Mouse (Mus musculus) spleen, postnatal 36 days (tissue): ENCODE results near the gene Itga11.

ENCODE experiments used
- DNase-seq, 2 experiments: peaks; one replicate each; pipeline ENCODE4 v3.0.0; 2022; ENCODE audit warnings: low spot score in 2 of 2, mixed read lengths in 1 of 2

The Itga11 gene

DNA sequence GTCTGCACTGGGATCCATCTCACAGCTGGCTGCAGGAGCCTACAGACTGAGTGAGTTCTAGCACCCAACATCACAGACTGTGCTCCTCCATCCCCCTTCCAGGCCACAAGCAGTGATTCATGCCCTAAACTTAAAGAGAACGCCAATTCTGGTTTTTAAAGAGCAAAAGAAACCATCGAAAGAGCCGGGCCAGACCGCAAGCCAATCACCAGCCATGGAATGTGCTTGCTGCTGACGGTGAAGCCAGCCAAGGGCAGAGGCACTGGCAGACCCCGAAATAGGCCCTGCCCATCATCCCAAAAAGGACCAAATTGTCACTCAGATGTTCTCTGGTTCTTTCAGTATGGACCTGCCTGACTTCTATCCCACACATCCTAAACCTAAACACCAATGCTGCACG, 6.7 kb downstream of the Itga11 start:
- DNase-seq: no peak

DNA sequence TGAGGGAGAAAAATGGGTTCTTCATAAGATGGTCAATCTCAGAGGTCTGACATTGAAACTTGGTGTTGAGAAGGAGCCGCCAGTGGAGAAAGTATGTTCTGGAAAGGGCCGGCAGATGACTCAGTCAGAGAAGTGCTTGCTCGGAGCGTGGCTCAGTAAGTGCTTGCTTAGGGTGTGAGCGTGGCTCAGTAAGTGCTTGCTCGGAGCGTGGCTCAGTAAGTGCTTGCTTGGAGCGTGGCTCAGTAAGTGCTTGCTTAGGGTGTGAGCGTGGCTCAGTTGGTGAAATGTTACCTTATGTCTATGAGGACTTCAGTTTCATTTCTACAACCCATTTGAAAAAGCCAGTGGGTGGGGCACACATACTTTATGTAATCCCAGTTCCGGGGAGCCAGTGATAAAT, 12.1 kb downstream of the Itga11 start:
- no peak for DNase-seq

DNA sequence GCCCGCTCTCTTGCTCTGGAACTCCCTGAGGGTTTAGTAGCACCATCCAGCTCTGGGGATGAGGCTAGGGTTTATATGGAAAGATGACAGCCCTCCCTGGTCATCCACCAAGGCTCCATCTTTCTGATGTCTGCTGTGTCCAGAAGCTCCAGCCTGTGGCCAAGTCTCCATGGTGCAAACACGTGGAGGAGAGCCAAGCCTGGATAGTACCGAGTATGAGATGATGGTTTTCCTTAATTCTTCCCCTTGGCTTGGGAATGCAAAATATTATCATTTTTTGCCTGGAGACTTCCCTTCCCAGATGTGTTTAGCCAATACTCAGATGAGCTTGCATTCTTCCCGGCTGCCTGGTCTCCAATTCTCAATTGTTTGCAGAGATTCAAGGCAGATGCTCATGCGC, 16.4 kb downstream of the Itga11 start:
- no peak for DNase-seq

DNA sequence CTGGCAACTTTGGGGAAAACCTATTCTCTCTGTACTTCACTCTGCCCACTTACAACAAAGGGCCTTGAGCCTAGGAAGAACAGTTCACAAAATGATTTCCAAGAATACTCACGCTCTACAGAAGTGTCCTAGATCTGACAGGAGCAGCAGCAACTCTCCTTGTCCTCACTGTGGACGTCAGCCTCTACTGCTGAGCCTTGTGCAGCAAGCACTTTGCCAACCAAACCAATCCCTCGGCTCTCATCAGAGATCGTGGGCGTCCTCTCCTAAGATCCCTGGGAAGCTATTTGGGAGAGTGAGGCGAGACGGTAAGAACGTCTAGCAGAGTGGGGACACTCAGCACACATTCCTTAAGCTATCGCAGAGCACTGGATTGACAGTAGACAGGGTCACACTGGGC, 17.6 kb downstream of the Itga11 start:
- no peak for DNase-seq

DNA sequence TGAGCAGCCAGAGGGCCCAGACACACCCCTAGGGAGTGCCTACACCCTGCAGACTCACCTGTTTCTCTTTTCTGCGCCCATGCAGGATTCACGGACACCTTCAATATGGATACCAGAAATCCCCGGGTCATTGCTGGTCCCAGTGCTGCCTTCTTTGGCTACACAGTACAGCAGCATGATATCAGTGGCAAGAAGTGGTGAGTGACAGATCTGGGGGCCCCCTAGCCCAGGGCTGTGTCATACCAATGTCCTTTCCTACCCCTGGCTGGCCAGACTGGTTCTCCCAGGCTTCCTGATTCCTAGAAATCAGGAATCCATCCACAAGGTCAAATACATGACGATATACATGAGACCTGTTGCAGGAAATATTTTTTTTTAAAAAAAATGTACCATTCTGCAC, 19.2 kb downstream of the Itga11 start:
- no peak for DNase-seq

DNA sequence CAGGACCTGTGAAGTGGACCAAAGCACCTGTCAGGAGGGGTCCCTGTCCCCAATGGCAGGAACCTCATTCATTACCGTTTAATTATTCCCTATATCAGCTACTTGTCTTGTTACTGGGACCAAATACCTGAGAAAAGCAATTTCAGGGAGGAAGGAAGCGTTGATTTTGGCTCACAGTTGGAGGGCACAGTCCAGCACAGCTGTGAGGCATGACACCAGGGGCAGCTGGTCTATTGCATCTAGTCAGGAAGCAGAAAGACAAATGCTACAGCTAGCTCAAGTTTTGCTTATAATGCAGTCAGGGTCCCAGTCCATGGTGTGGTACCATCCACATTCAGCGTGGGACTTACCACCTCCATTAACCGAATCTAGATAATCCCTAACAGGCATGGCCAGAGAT, 29.6 kb downstream of the Itga11 start:
- DNase-seq: no peak

DNA sequence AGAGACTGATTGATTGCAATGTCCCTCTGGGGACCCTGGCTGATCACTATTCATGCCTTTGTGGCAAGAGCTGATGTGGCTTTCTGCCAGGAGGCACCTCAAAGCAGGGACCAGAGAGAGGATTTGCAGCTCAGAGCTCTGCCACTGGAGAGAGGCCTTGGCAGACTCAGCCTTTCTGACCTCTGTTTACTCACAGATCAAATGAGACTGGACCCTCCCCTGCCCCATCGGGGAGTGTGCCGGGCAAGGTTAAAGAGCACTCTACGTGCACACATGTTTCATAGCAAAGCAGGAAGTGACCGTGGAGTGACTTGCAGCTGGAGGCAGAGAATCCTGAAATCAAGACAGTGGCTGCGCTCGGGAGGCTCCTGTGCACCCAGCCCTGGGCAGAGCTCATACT, 30.2 kb downstream of the Itga11 start:
- no peak for DNase-seq

DNA sequence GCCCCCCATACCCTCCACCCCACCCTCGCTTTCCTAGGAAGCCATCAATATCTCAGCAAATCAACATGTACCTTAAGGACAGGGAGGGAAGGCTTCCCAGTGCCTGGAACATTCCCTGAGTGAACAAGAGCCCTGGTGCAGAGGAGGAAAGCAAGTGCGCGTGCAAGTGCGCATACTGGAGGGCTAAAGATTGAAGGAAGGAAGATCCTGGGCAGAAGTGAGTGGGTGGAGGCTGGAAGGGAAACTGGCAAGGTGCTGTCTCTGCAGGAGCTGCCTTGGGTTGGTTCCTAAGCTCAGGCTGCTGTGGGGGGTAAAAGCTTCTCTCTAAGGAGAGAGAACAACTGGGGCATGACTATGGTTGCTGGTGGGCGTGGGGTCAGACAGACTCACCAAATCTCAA, 32.4 kb downstream of the Itga11 start:
- no peak for DNase-seq

DNA sequence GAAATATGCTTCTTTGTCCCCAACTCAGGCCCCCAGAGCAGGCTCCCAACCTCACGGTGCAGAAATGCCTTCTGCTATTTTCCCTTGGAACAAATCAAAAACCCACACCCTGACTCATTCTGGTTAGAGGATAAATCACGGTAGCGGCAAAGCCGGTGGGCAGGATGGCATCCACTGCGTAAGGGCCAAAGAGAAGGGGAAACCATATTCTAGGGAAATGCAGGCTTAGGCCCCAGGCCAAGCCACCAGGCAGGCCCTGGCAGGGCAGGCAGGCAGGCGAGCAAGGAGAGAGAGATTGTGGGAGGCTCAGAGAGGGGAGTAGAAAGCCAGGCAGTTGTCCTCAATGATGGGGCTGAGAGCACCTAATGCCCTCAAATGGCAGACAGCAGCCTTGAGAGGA, 34.7 kb downstream of the Itga11 start:
- no peak for DNase-seq

DNA sequence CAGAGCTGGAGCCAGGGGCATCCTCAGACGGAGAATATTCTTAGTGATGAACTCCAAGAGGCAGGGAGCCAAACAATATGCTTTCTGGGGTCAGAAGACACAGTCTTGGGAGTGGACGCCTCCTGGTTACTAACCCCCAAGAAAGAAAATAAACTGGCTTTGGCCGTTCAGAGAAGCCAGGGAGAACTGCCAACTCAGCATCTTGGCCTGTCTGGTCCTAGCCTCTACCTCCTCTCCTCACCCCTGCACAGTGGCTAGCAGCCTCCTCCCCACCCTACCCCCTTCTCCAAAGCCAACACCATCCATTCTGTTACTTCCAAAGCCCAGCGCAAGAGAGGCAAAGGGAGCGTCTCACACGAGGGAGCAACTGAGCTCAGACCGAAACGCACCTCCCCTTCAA, 35.4 kb downstream of the Itga11 start:
- no peak for DNase-seq

DNA sequence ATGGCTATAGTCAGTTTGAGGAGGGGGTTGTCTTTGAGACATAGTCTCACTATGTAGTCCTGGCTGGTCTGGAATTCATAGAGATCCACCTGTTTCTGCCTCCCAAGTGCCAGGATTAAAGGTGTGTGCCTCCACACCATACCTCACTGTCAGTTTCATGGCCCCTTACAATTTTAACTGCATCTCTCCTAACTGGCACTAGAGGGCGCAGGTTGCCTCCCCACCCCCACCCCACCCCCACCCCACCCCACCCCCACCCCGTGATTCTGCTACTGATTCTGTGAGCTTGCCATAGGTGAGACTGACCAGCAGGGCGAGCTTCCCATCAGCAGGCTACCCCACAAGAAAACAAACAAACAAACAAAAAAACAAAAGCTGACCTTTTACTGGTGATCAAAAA, 36.7 kb downstream of the Itga11 start:
- no peak for DNase-seq

DNA sequence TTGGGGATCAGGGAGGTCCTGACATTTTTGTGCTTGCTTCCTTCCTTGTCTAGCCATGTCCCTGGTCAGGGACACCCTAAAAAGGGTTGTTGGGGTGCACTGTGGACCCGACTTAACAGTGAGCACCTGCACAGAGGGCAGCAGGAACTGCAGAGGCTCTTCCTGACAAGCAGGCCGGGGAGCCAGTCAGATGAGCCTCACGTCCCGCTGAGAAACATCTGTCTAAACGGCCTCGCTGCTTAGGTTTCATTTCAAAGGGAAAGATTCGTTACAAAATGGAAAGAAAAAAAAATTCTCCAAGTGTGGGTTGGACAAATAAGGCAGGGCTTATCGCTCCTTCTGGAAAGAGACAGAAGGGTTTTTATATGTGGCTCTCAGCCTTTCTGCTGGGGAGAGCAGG, 40.4 kb downstream of the Itga11 start:
- DNase-seq: no peak

DNA sequence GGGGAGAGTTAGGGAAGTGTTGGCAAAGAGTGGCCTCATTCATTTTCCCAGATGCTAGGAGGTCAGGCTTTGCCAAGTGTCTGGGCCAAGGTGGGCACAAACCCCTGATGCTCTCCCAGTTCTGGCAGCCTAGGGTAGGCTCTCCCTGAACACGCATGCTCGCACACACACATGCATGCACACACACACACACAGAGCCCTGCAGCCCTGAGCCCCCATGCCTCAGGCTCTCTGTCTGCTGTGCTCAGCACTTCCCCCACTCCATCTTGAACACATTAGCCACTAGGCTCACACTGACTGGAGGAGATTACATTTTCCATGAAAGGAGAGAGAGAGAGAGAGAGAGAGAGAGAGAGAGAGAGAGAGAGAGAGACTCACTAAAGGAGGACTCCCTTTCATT, 44.2 kb downstream of the Itga11 start:
- DNase-seq: no peak

DNA sequence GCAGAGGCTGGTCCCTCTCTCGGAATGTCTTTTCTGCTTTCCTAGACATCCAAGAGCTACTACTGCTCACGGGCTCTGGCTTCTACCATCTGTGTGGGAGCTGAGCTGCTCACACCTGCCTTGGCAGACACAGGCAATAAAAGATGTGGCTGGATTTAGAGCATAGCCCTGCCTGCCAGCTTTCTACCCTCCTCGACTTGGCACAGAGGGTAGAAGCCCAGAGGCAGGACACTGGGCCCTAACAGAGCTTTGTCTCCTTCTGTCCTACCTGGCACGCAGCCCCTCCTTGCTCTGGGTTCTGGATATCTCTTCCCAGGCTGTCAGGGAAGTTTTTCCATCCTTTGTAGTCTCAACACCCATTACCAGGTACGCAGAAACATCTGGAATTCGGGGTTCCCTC, 45.1 kb downstream of the Itga11 start:
- no peak for DNase-seq

DNA sequence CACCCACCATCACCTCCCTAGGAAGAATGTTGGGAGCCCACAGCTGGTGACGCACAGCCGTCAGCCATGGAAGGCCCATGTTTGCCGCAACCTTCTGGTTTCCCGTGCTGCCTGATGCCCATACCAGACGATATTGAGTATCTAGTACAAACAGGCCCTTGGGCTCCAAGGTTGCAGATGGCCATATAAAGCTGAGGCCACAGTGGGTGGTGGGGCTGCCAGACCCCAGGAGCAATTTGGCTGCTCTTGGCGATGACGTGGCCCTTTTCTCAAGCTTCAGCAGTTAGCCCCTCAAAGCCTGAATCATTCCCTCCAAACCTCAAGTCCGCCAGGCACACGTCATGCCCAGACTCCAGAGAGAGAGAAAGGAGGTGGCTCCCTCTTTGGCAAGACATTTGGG, 46.5 kb downstream of the Itga11 start:
- DNase-seq: no peak

DNA sequence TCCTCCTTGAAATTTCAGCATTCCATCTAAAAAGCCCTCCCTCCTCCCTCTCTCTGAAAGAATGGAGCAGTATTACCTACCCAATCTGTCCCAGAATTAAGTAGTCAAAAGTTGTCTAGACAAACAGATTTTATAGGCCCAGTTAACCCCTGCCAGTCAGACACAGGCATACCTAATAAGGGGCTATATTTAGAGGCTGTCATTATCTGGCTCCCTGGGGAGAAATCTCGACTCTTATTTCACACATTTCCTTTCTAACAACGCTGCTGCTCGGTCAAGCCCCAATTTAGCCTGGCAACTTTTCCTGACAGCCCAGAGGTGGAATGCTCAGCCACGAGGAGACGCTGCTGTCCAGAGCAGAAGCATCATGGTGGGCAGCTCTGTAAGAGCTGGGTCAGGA, 47.6 kb downstream of the Itga11 start:
- DNase-seq: no peak

DNA sequence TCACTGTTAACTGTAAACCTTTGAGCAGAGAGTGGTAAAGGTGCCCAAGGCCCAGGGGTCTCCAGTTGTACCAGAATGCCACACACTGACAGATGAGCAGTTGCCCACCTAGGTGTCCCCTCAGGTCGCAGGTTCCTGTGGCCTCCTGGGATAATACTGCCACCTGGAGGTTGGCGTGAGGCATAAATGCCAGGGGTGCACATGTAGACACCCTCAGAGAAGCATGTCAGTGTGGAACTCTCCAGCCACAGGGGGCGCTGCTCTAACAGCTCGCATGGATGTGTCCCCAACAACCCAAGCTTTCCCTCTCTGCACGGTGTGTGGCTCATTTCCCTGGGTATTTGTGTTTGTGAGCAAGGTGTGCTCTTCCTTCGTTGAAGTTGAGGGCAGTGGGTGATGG, 48.8 kb downstream of the Itga11 start:
- DNase-seq: no peak

DNA sequence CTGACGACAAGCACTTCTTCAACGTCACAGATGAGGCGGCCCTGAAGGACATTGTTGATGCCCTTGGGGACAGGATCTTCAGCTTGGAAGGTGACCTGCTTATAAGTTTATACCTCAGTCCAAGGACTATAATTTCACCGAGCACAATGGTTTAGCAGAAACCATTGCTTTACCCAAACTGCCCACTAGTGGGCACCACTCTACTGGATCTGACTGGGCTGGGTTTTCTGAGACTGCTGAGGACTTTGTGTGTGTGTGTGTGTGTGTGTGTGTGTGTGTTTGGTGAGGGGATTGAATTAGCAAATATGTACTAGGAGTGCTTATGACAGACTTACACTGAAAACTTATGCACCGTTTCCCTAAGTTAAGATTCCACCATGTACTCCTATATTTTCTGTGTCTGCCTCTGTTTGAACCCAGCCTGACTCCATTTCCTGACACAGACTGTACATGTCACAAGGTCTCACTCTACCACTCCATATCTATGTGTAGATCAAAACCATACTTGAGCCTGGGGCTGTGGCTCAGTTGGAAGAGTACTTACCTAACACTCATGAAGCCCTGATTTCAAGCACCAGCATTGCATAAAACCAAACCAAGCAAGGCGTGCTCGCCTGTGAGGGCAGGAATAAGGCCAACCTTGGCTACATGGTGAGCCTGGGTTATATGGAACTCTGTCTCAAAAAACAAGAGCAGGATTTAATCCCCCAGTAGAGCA, 67.1 kb downstream of the Itga11 start:
- no peak for DNase-seq

DNA sequence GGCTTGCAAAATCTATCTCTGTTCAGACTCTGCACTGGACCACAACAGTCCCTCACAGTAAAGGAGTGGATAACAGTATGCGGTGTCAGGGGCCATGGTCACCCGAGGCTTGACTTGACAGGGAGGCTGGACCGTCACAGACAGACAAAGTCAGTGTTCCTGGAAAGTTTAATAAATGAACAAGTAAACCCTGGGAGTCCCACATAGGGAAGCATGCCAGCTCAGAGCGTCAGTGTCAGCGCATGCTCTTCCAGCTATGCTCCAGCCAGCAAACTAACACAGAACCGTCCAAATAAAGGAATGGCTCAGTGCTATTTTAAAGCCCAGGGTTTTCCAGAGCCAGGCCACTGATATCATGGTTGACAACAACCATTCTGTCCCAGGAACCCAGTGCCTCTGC, 69.0 kb downstream of the Itga11 start:
- DNase-seq: no peak

DNA sequence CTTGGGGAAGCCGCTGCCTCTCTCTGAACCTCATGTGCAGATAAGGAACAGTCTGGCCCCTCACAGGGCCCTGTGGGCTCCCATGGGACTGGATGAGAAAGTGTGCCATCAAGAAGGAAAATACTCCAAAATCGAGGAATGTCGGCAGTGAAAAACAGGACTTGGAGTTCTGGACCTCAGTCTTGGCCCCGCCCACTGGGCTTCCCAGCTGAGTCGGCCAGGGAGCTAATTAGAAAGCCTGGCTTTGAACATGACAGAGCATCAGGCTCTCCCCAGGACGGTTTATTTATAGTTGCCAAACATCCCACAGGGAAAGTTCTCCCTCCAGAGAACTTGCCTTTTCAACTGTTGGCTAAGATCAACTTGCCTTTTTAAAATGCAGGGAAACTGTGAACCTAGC, 72.0 kb downstream of the Itga11 start:
- no peak for DNase-seq

DNA sequence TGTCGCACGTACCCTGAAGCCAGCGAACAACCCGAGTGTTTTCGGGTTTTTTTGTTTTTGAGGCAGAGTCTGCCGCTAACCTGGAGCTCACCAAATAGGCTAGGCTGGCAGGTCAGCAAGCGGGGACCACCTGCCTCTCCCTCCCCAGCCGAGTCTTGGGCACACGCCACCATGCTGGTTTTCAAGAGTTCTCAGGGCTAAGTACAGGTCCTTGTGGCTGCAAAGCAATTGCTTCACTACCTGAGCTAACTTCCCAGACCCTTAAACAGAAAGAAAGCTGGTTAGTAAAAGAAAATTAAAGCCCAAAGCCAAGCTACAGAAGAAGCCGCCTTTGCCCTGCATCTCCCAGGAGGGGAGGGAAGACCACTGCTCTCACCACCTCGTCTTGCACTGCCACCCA, 72.8 kb downstream of the Itga11 start:
- no peak for DNase-seq

DNA sequence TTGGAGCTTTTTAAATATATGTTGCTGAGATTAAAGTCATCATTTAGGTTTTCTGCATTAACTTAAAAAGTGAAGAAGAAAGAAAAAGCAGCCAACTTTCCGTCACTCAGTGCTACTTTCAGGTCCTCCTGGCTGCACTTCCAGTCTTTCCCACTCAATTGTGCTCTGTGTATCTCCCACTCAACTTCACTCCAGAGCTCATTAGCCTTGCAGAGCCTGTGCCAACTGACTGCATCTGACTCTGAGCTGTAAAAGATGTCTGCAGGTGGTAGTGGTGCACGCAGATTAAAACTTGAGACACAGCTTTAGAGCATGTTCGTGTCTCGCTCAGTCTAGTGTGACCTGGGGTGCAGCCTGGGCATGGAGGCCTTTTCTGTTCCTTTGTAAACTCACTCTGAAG, 80.7 kb downstream of the Itga11 start:
- no peak for DNase-seq

DNA sequence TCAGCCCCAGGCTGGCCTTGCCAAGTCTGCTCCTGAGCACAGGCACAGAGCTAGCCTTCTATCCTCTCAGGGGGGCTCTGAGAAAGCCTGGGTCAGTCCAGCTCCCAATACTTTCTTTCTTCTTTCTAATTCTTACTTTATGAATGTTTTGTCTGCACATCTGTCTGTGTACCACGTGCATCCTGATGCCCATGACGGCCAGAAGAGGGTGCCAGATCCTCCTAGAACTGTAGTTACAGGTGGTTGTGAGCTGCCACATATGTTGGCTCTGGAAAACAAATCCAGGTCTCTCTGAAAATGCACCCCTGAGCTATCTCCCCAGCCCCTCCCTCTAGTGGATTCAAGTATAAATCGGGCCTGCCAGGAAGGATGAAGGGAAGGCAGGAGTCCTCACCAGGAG, 82.0 kb downstream of the Itga11 start:
- no peak for DNase-seq

DNA sequence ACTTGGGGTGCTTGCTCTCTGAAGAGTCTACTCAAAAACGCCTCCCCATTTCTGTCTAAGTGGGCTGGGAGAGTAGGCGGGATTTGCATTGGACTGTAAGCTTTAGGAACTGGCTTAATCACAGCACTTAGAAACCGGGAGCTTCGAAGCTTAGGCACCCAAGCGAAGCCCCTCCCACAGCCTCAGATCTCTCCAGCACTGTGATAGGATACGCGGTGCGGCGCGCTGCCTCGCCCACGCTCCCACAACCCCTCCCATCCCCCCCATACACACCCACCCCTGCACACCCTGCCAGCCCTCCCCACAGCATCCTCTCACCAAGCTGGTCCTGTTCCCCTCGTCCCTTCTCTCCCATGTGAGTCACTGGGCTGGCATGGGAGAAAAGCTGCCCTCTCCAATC, 85.9 kb downstream of the Itga11 start:
- no peak for DNase-seq

DNA sequence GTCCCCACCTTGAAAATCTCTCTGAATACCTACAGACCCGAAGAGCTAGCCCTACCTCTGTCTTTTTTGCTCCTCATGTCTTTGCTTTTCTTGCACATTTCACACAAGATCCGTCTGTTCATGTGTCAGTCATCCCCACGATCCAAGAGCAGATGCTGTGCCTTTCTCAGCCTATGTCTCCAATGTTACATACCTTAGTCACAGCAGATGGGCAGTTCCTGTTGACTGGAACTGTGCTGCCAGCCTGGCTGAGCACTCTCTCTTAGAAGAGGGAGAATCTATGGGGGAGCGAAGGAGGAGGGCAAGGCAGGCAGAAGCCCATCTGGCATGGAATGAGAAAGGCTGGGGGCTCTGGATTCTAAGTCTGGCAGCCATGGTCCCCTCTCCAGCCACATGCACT, 87.7 kb downstream of the Itga11 start:
- DNase-seq: no peak
